In the genomic region with DNA sequence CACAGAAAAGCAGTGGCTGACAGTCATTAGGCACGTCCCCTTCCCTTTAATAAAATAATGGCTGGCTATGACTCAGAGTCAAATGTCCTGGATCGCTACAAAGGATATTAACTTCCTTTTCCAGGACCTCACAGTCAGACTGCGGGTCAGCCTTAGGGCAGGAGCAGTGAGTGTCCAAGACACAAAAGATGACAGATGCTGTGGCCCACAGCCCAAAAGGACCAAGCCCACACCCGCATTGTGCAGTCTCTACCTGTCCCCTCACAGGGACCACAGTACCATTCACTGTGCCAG, we compare ENCODE assay signal across 8 mouse cellular contexts. TPM values are rescaled to one million over a fixed set of nuclear protein-coding genes. Genes with fewer than 3 reads are reported as not detected.
DNase-seq lines count a peak whose midpoint lies in the region; ATAC-seq and TF ChIP-seq lines count a peak whose summit lies in the region.

No protein-coding gene starts in this region.

- TF ChIP-seq CTCF in liver, postnatal 0 days (IDR thresholded peaks at IDR 0.05; ENCODE audit: low read depth) = no peak

- no peak for TF ChIP-seq EP300 in liver, postnatal 0 days (IDR thresholded peaks at IDR 0.05; ENCODE audit: low read depth)

- 0 out of 2 replicates have a peak, but pooled peaks cover 5% of the 10 kb centered on the region for H3K36me3 ChIP-seq in embryonic facial prominence, embryonic 15.5 days
- peaks cover 1% of the 10 kb centered on the region; the same call in 1 of the 2 replicates for H3K36me3 ChIP-seq in liver, postnatal 0 days (replicated peaks; ENCODE audit: insufficient read depth, low read length)
- H3K36me3 ChIP-seq in forebrain, embryonic 11.5 days (ENCODE audit: control insufficient read depth, insufficient read depth, low read length) = no peaks in the 10 kb centered on the region
- H3K36me3 ChIP-seq in hindbrain, embryonic 11.5 days (ENCODE audit: control insufficient read depth, insufficient read depth, low read length) = no peaks in the 10 kb centered on the region

- no peaks in the 10 kb centered on the region for H3K9me3 ChIP-seq in embryonic facial prominence, embryonic 15.5 days (replicated peaks)
- no peaks in the 10 kb centered on the region for H3K9me3 ChIP-seq in liver, postnatal 0 days (ENCODE audit: low read length)
- no peaks in the 10 kb centered on the region for H3K9me3 ChIP-seq in forebrain, embryonic 11.5 days (ENCODE audit: control insufficient read depth, low read length)
- H3K9me3 ChIP-seq in hindbrain, embryonic 11.5 days (ENCODE audit: control insufficient read depth, low read length) = no peaks in the 10 kb centered on the region

- no peak overlapping the region for H3K4me3 ChIP-seq in embryonic facial prominence, embryonic 15.5 days (replicated peaks)
- no peak overlapping the region for H3K4me3 ChIP-seq in liver, postnatal 0 days (ENCODE audit: low read depth, low read length)
- H3K4me3 ChIP-seq in forebrain, embryonic 11.5 days (ENCODE audit: low read depth, low read length) = no peak overlapping the region
- no peak overlapping the region for H3K4me3 ChIP-seq in hindbrain, embryonic 11.5 days (ENCODE audit: low read depth, low read length)

- ATAC-seq in embryonic facial prominence, embryonic 15.5 days (ENCODE audit: insufficient number of reproducible peaks, low FRiP score, low TSS enrichment, low read depth) = no peak
- peak; percentile 54; the same call in 1 of the 2 replicates for ATAC-seq in liver, postnatal 0 days
- no peak for ATAC-seq in forebrain, embryonic 11.5 days (replicated peaks; ENCODE audit: low FRiP score)
- ATAC-seq in hindbrain, embryonic 11.5 days (ENCODE audit: low FRiP score) = no peak

- H3K4me2 ChIP-seq in embryonic facial prominence, embryonic 15.5 days (replicated peaks) = no peak overlapping the region
- H3K4me2 ChIP-seq in liver, postnatal 0 days (ENCODE audit: low read depth, low read length) = no peak overlapping the region
- no peak overlapping the region for H3K4me2 ChIP-seq in forebrain, embryonic 11.5 days (ENCODE audit: low read depth, low read length, severe bottlenecking)
- no peak overlapping the region for H3K4me2 ChIP-seq in hindbrain, embryonic 11.5 days (replicated peaks; ENCODE audit: low read depth, low read length)

- peaks cover 61% of the 10 kb centered on the region for H3K4me1 ChIP-seq in embryonic facial prominence, embryonic 15.5 days
- peaks cover 28% of the 10 kb centered on the region for H3K4me1 ChIP-seq in liver, postnatal 0 days (ENCODE audit: insufficient read depth)
- H3K4me1 ChIP-seq in forebrain, embryonic 11.5 days (replicated peaks; ENCODE audit: control insufficient read depth, insufficient read depth, low read length) = peaks cover 8% of the 10 kb centered on the region; the same call in 1 of the 2 replicates
- peaks cover 4% of the 10 kb centered on the region; the same call in 1 of the 2 replicates for H3K4me1 ChIP-seq in hindbrain, embryonic 11.5 days (replicated peaks; ENCODE audit: control insufficient read depth, insufficient read depth, low read length)

- peak overlapping the region; percentile 48; the same call in 1 of the 2 replicates for H3K27ac ChIP-seq in embryonic facial prominence, embryonic 15.5 days (replicated peaks)
- peak overlapping the region; percentile 79 for H3K27ac ChIP-seq in liver, postnatal 0 days (ENCODE audit: low read depth)
- no peak overlapping the region for H3K27ac ChIP-seq in forebrain, embryonic 11.5 days (ENCODE audit: low read depth, low read length)
- H3K27ac ChIP-seq in hindbrain, embryonic 11.5 days (ENCODE audit: low read depth, low read length) = no peak overlapping the region

- intact Hi-C loops in heart, postnatal 14 days (cut with DNase I) = loop anchor here (5.0 kb wide), 1 partner anchor 43 kb away; a partner anchor contains a TSS

- no peak overlapping the region for H3K9ac ChIP-seq in embryonic facial prominence, embryonic 15.5 days
- H3K9ac ChIP-seq in liver, postnatal 0 days (replicated peaks) = no peak overlapping the region
- H3K9ac ChIP-seq in forebrain, embryonic 11.5 days (ENCODE audit: low read length) = no peak overlapping the region
- H3K9ac ChIP-seq in hindbrain, embryonic 11.5 days (ENCODE audit: low read depth, low read length) = no peak overlapping the region

- H3K27me3 ChIP-seq in embryonic facial prominence, embryonic 15.5 days = no peaks in the 10 kb centered on the region
- no peaks in the 10 kb centered on the region for H3K27me3 ChIP-seq in liver, postnatal 0 days (ENCODE audit: insufficient read depth, low read length)
- H3K27me3 ChIP-seq in forebrain, embryonic 11.5 days (ENCODE audit: control insufficient read depth, insufficient read depth, low read length) = no peaks in the 10 kb centered on the region
- no peaks in the 10 kb centered on the region for H3K27me3 ChIP-seq in hindbrain, embryonic 11.5 days (ENCODE audit: control insufficient read depth, insufficient read depth, low read length)

- peak; percentile 42 to 69 for DNase-seq in heart, adult 9 months (ENCODE audit: low spot score in 2 of 2)
- no peak for DNase-seq in heart, postnatal 14 days
- peak; percentile 82 for DNase-seq in Muller cell, postnatal 12 days (ENCODE audit: inconsistent ontology term)
- no peak for DNase-seq in liver, postnatal 0 days
- DNase-seq in forebrain, embryonic 11.5 days (ENCODE audit: low spot score) = no peak
- no peak for DNase-seq in hindbrain, embryonic 11.5 days (ENCODE audit: low spot score)
- no peak for DNase-seq in embryo, embryonic 11 days

- WGBS in embryonic facial prominence, embryonic 15.5 days = 61% methylated on average over 4 of the region's 4 CpGs
- WGBS in liver, postnatal 0 days (ENCODE audit: insufficient replicate concordance) = 71% methylated on average over 4 of the region's 4 CpGs
- WGBS in forebrain, embryonic 11.5 days = 85% methylated on average over 4 of the region's 4 CpGs
- 76% methylated on average over 4 of the region's 4 CpGs for WGBS in hindbrain, embryonic 11.5 days

RNA-seq across cellular contexts. Expression of a gene that starts 16.2 kb away (rescaled TPM):
- total RNA-seq in heart, postnatal 14 days (2021) = 10 to 100 TPM; 32.8 to 39.2 TPM
- 16.8 and 17.4 TPM in 2 replicates for polyA plus RNA-seq in embryonic facial prominence, embryonic 15.5 days (2015; fragmentation: Nextera tagmentation; extraction: Ambion mirVana)
- polyA plus RNA-seq in liver, postnatal 0 days (2015; fragmentation: Nextera tagmentation; extraction: Ambion mirVana) = 5.5 and 6.1 TPM in 2 replicates
- 17.4 and 19.1 TPM in 2 replicates for polyA plus RNA-seq in forebrain, embryonic 11.5 days (2014; fragmentation: Nextera tagmentation; extraction: Ambion mirVana)
- 16.9 and 18.4 TPM in 2 replicates for polyA plus RNA-seq in hindbrain, embryonic 11.5 days (2014; fragmentation: Nextera tagmentation; extraction: Ambion mirVana)

RNA-seq across cellular contexts. Expression of a gene that starts 44.5 kb away (rescaled TPM):
- 10 to 100 TPM; 18.6 to 21.1 TPM for total RNA-seq in heart, postnatal 14 days (2021)
- polyA plus RNA-seq in embryonic facial prominence, embryonic 15.5 days (2015; fragmentation: Nextera tagmentation; extraction: Ambion mirVana) = 12.4 and 12.8 TPM in 2 replicates
- polyA plus RNA-seq in liver, postnatal 0 days (2015; fragmentation: Nextera tagmentation; extraction: Ambion mirVana) = 6.0 and 6.4 TPM in 2 replicates
- polyA plus RNA-seq in forebrain, embryonic 11.5 days (2014; fragmentation: Nextera tagmentation; extraction: Ambion mirVana) = 8.7 and 9.3 TPM in 2 replicates
- 7.3 and 8.3 TPM in 2 replicates for polyA plus RNA-seq in hindbrain, embryonic 11.5 days (2014; fragmentation: Nextera tagmentation; extraction: Ambion mirVana)

Comparison
In these comparisons a context has a peak if more than half of its experiments do, and no peak if none do; other contexts are left out.
1. DNase-seq: peak in heart, adult 9 months (2 of 2) and Muller cell, postnatal 12 days (single experiment); none in heart, postnatal 14 days (0 of 2), liver, postnatal 0 days (single experiment), forebrain, embryonic 11.5 days (single experiment), hindbrain, embryonic 11.5 days (single experiment) and embryo, embryonic 11 days (single experiment).
2. H3K27ac ChIP-seq: peak in embryonic facial prominence, embryonic 15.5 days (single experiment) and liver, postnatal 0 days (single experiment); none in forebrain, embryonic 11.5 days (single experiment) and hindbrain, embryonic 11.5 days (single experiment).